In the genomic region with DNA sequence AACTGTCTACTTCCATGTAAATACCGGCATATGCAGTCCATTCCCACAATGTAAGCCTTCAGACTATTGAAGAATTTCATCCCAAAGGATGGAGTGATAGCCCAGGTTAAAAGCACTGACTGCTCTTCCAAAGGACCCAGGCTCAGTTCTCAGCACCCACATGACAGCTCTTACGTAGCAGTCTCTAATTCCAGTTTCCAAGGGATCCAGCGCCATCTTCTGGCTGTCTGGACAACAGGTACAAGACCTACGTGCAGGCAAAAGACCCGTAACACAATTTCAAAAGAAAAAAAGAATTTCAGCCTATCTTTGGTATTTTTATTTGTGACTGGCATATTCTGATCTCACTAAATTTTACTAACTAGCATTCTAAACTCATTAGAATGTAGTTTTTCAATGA, we compare ENCODE assay signal across 17 mouse cellular contexts.
DNase-seq lines count a peak whose midpoint lies in the region; ATAC-seq and TF ChIP-seq lines count a peak whose summit lies in the region.
"Had no signal": no experiment of that assay in that cellular context is flagged by ENCODE, and none has a peak within 500 bp of the region (broad histone marks: within the 10 kb centered on the region; RNA-seq: fewer than 3 reads in every experiment).

No protein-coding gene starts in this region.

- H3K9ac ChIP-seq in heart, adult 2 months (ENCODE audit: low read depth, low read length), result no peak overlapping the region
- no peak overlapping the region for H3K9ac ChIP-seq in liver, postnatal 0 days (replicated peaks)
- H3K9ac ChIP-seq in liver, embryonic 11.5 days (ENCODE audit: low read depth, low read length), result no peak overlapping the region
- no peak overlapping the region for H3K9ac ChIP-seq in forebrain, embryonic 12.5 days
- H3K9ac ChIP-seq: heart, embryonic 15.5 days; limb, embryonic 15.5 days; lung, embryonic 14.5 days; midbrain, embryonic 12.5 days had no signal

- H3K4me3 ChIP-seq in heart, adult 2 months, result no peak overlapping the region
- H3K4me3 ChIP-seq in liver, postnatal 0 days (ENCODE audit: low read depth, low read length), result no peak overlapping the region
- H3K4me3 ChIP-seq in liver, embryonic 11.5 days (ENCODE audit: low read depth, low read length), result no peak overlapping the region
- no peak overlapping the region for H3K4me3 ChIP-seq in bone marrow macrophage, adult 2 months (ENCODE audit: insufficient read depth, low read length)
- no peak overlapping the region for H3K4me3 ChIP-seq in forebrain, embryonic 12.5 days (replicated peaks)
- H3K4me3 ChIP-seq: heart, embryonic 15.5 days; limb, embryonic 15.5 days; midbrain, embryonic 12.5 days; myocyte had no signal

- H3K79me2 ChIP-seq in heart, adult 2 months (replicated peaks; ENCODE audit: control insufficient read depth, insufficient read depth, low read length), result no peaks in the 10 kb centered on the region

- H3K9me3 ChIP-seq in liver, postnatal 0 days (ENCODE audit: low read length), result no peaks in the 10 kb centered on the region; the same call in 1 of the 2 replicates
- H3K9me3 ChIP-seq in liver, embryonic 11.5 days (ENCODE audit: control insufficient read depth, low read length), result no peaks in the 10 kb centered on the region
- no peaks in the 10 kb centered on the region for H3K9me3 ChIP-seq in forebrain, embryonic 12.5 days
- H3K9me3 ChIP-seq: heart, embryonic 15.5 days; limb, embryonic 15.5 days; midbrain, embryonic 12.5 days had no signal

- 94% methylated on average over 5 of the region's 5 CpGs for WGBS in heart, adult 2 months
- 95% methylated on average over 5 of the region's 5 CpGs for WGBS in liver, postnatal 0 days (ENCODE audit: insufficient replicate concordance)
- WGBS in liver, embryonic 11.5 days, result 89% methylated on average over 5 of the region's 5 CpGs
- 87% methylated on average over 5 of the region's 5 CpGs for WGBS in forebrain, embryonic 12.5 days

- no peak for ATAC-seq in liver, postnatal 0 days
- ATAC-seq in liver, embryonic 11.5 days (replicated peaks; ENCODE audit: low FRiP score), result no peak
- ATAC-seq in forebrain, embryonic 12.5 days (ENCODE audit: low FRiP score), result no peak
- ATAC-seq in activated CD4-positive, CD25-positive, alpha-beta regulatory T cell, adult 4 months, result no peak
- ATAC-seq: forebrain, embryonic 14.5 days had no signal

- H3K36me3 ChIP-seq in heart, adult 2 months (ENCODE audit: control insufficient read depth, insufficient read depth, low read length), result 0 out of 2 replicates have a peak, but pooled peaks cover 2% of the 10 kb centered on the region
- H3K36me3 ChIP-seq in liver, postnatal 0 days (replicated peaks; ENCODE audit: insufficient read depth, low read length), result no peaks in the 10 kb centered on the region
- H3K36me3 ChIP-seq in liver, embryonic 11.5 days (ENCODE audit: control insufficient read depth, insufficient read depth, low read length), result no peaks in the 10 kb centered on the region
- no peaks in the 10 kb centered on the region for H3K36me3 ChIP-seq in forebrain, embryonic 12.5 days (replicated peaks)
- H3K36me3 ChIP-seq: heart, embryonic 15.5 days; limb, embryonic 15.5 days; midbrain, embryonic 12.5 days had no signal

- H3K4me2 ChIP-seq in liver, postnatal 0 days (ENCODE audit: low read depth, low read length), result no peak overlapping the region
- no peak overlapping the region for H3K4me2 ChIP-seq in liver, embryonic 11.5 days
- no peak overlapping the region for H3K4me2 ChIP-seq in forebrain, embryonic 12.5 days
- H3K4me2 ChIP-seq: heart, embryonic 15.5 days; limb, embryonic 15.5 days; lung, embryonic 14.5 days; midbrain, embryonic 12.5 days had no signal

- H3K27me3 ChIP-seq in heart, adult 2 months (ENCODE audit: control insufficient read depth, insufficient read depth, low read length), result no peaks in the 10 kb centered on the region
- no peaks in the 10 kb centered on the region for H3K27me3 ChIP-seq in liver, postnatal 0 days (ENCODE audit: insufficient read depth, low read length)
- no peaks in the 10 kb centered on the region for H3K27me3 ChIP-seq in liver, embryonic 11.5 days (replicated peaks; ENCODE audit: control insufficient read depth, insufficient read depth, low read length)
- H3K27me3 ChIP-seq in forebrain, embryonic 12.5 days, result no peaks in the 10 kb centered on the region
- H3K27me3 ChIP-seq: heart, embryonic 15.5 days; limb, embryonic 15.5 days; midbrain, embryonic 12.5 days had no signal

- no peak for TF ChIP-seq POLR2A in heart, adult 2 months (IDR thresholded peaks at IDR 0.05; ENCODE audit: insufficient read depth, low read depth, low read length)
- no peak for TF ChIP-seq POLR2A in bone marrow macrophage, adult 2 months (IDR thresholded peaks at IDR 0.05; ENCODE audit: borderline replicate concordance, low read depth, low read length)

- H3K4me1 ChIP-seq in heart, adult 2 months (ENCODE audit: control insufficient read depth, insufficient read depth, low read length), result no peaks in the 10 kb centered on the region; the same call in 1 of the 2 replicates
- peaks cover 4% of the 10 kb centered on the region; the same call in 1 of the 2 replicates for H3K4me1 ChIP-seq in liver, postnatal 0 days (ENCODE audit: insufficient read depth)
- no peaks in the 10 kb centered on the region for H3K4me1 ChIP-seq in liver, embryonic 11.5 days (replicated peaks; ENCODE audit: control insufficient read depth, insufficient read depth, low read length)
- no peaks in the 10 kb centered on the region for H3K4me1 ChIP-seq in bone marrow macrophage, adult 2 months (ENCODE audit: control insufficient read depth, insufficient read depth, low read length)
- no peaks in the 10 kb centered on the region for H3K4me1 ChIP-seq in forebrain, embryonic 12.5 days
- H3K4me1 ChIP-seq: heart, embryonic 15.5 days; limb, embryonic 15.5 days; midbrain, embryonic 12.5 days had no signal

- no peak for DNase-seq in heart, adult 2 months
- no peak for DNase-seq in heart, adult 11 months
- DNase-seq in liver, postnatal 0 days, result no peak
- no peak for DNase-seq in liver, embryonic 11.5 days (ENCODE audit: low spot score)
- peak; percentile 61 for DNase-seq in ES-CJ7 (ENCODE audit: low read depth, low spot score)
- DNase-seq: heart, adult 18-20 months; lung, embryonic 14.5 days; right cerebral cortex, postnatal 4 days had no signal

- H3K27ac ChIP-seq in heart, adult 2 months, result no peak overlapping the region
- no peak overlapping the region for H3K27ac ChIP-seq in liver, postnatal 0 days (ENCODE audit: low read depth)
- no peak overlapping the region for H3K27ac ChIP-seq in liver, embryonic 11.5 days (ENCODE audit: low read depth, low read length)
- no peak overlapping the region for H3K27ac ChIP-seq in bone marrow macrophage, adult 2 months (ENCODE audit: insufficient read depth, low read depth, low read length)
- H3K27ac ChIP-seq in forebrain, embryonic 12.5 days, result no peak overlapping the region
- H3K27ac ChIP-seq: heart, embryonic 15.5 days; kidney, postnatal 0 days; limb, embryonic 15.5 days; midbrain, embryonic 12.5 days had no signal

- peak; percentile 31 for TF ChIP-seq CTCF in heart, adult 2 months (IDR thresholded peaks at IDR 0.05)
- peak; percentile 35 for TF ChIP-seq CTCF in liver, postnatal 0 days (IDR thresholded peaks at IDR 0.05; ENCODE audit: low read depth)
- 0 out of 2 replicates have a peak, but pooled peaks have one; percentile 11 for TF ChIP-seq CTCF in bone marrow macrophage, adult 2 months (IDR thresholded peaks at IDR 0.05; ENCODE audit: low read depth, low read length)

- TF ChIP-seq EP300 in heart, adult 2 months (IDR thresholded peaks at IDR 0.05; ENCODE audit: insufficient read depth, low read depth, low read length), result no peak
- no peak for TF ChIP-seq EP300 in liver, postnatal 0 days (IDR thresholded peaks at IDR 0.05; ENCODE audit: low read depth)

- intact Hi-C loops in heart, adult 2 months (cut with DNase I), result no loop called here
